Mouse (Mus musculus) liver, embryonic 14.5 days (tissue): Measurements from ENCODE around the gene Hist1h3b.

ENCODE experiments used
- CTCF ChIP-seq: IDR thresholded peaks from 2 replicates; pipeline ENCODE4 v1.5.1; 2016; ENCODE audit warnings: antibody characterized with exemption, low read depth, control low read depth
- EP300 ChIP-seq: IDR thresholded peaks from 2 replicates; pipeline ENCODE4 v1.6.1; 2016; ENCODE audit warnings: antibody characterized with exemption, low read depth

- no peak for TF ChIP-seq CTCF
- TF ChIP-seq EP300: no peak
Measured at GRCm38 (mm10) chr13:23730479-23730878, 21.6 kb upstream of the Hist1h3b start.
